Mouse (Mus musculus): ENCODE measurements at regions not wholly inside any gene's neighbourhood (a gene's known extent, or its start where the extent isn't known, plus 50 kb on each side); places are given as distances from the start of the nearest gene placed in this dataset.

DNA sequence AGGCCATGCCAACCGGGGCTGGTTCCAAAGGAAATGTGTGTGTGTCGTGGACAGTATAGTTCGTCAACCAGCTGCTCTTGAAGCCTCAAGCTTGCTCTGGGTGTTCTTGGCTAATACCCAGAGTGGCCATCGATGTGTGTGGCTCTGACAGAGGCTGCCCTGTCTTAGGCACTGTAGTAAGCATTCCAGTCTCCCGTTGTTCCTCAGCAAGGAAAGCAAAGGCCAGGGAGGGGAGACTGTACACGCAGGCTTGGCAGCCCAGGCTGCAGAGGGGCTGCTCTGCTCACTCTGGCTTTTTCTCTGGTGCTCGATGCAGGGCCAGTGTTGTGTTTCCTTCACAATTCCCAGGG lies 106.1 kb upstream of the Unc5b start:
- no peak for DNase-seq (ENCODE audit: low read depth, low spot score)

DNA sequence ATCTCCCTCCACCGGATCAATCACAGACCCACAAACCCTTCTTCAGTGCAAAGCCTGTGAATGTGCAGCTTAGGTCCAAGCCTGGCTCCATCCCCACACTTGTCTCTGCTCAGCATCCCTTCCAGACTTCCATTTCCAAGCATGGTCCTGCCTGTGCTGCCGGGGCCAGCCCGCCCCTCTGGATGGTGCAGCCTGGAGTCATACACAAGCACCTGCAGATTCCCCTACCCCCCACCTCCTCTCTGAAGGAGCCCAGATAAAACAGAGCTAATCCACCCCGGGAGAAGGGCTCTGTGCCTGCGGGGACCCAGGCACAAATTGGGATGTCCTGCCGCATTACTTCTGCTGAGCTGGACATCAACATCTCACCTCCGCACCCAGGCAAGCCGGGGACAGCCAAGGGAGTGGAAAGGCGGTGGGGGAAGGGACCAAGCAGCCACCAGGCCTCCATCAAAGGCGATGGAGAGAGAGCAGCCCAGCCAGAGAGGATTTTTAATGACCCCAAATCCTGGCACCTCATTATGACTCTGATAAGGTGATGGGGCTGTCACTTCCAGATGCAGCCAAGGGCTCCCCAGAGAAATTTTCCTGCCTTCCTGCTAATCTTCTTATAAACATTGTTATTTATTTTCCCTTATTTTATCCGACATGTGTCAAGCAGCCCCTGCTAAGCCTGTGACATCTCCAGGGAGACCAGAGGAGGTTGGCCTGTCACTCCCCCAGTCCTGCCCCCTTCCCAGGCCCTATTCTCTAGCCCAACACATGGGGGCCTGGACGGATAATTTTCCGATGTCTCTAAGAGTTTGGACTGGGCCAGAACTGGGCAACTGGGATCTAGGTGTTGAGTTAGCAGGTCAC lies 105.5 kb upstream of the Unc5b start:
- no peak for DNase-seq (ENCODE audit: low read depth, low spot score)

GRCm38 (mm10) chr10:60934297-60935286 lies 103.2 kb upstream of the Unc5b start:
- DNase-seq (ENCODE audit: low read depth, low spot score): no peak

DNA sequence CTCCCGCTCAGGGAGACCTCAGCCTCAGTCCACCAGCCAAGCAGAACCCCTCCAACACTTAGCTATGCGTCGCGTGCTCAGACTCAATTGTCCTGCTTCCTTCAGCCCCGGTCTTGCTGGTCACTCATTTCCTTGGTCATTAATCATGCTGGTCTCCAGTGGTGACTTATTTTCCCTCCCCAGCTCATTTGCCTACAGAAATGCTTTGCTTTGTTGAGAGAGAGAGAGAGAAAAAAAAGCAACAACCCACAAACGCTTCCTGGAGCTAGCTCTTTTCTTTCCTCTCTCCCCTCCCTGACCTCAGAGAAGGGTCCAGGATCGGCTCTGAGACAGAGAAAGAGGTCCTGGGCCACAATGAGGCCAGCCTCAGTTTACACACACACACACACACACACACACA lies 102.5 kb upstream of the Unc5b start:
- no peak for DNase-seq (ENCODE audit: low read depth, low spot score)

DNA sequence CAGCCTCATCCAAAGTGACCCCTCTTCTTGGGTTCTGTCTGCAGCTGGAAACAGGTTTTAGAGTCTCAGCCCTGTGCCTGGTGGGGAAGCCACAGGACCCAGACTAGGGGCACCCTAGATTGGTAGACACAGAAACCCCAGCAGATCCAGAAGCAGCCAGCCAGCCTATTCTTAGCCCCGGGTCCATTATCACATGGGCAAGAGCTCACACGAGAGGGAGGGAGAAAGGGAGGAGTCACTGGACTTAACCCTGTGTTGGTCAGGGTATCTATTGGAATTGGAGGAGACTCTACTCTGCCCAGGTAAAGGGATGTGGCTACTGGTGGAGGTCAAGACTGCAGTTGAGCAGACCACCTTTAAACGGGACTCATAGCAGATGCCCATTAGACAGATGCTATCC lies 101.5 kb upstream of the Unc5b start:
- no peak for DNase-seq (ENCODE audit: low read depth, low spot score)

DNA sequence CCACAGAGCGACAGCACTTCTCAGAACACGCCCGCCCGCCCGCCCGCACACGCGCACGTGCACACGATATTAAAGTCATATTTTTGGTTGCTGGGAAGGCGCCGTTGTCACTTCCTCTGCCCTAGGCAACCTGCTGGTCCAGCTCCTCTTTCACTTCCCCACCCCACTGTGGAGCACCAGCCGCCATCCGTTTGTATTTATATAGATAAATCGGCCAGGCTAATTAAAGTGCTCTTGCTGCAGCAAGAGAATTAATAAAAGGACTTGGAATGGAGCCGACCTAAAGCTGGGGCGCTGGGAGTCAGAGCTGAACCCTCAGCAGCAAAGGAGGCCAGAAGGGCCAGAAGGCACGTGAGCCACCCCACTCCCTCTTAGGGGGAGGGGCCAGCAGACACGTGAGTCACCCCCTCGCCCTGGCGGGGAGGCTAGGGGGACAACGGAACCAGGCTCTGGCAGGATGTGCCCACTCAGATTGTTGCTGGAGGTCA lies 100.6 kb upstream of the Unc5b start:
- DNase-seq (ENCODE audit: low read depth, low spot score): no peak

DNA sequence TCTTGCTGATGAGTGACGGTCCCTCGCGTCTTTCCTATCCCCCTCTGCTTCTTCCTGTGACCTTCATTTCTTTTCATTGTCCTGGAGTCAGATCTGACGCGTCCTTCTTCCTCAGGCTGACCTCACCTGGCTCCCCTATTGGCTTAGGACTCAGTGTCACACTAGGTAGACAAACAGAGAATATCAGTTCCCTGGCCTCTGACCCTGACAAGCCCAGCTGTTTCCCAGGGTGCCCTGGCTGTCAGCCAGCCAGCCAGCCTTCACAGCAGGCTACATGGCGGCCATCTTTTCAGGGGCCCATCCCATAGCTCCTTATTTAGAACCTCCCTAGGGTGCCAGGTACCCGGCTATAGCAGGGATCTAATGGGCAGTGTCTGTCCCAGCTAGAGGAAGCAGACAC lies 97.3 kb upstream of the Unc5b start:
- DNase-seq (ENCODE audit: low read depth, low spot score): no peak

GRCm38 (mm10) chr10:60928164-60928563 lies 96.8 kb upstream of the Unc5b start:
- no peak for DNase-seq (ENCODE audit: low read depth, low spot score)

- no peak for DNase-seq (ENCODE audit: low read depth, low spot score)
Observed at GRCm38 (mm10) chr10:60926632-60927031, 95.3 kb upstream of the Unc5b start.

- DNase-seq (ENCODE audit: low read depth, low spot score): no peak
Observed at GRCm38 (mm10) chr10:60925644-60926043, 94.3 kb upstream of the Unc5b start.

- DNase-seq (ENCODE audit: low read depth, low spot score): no peak
Observed at GRCm38 (mm10) chr10:60925198-60925597, 93.8 kb upstream of the Unc5b start.

DNA sequence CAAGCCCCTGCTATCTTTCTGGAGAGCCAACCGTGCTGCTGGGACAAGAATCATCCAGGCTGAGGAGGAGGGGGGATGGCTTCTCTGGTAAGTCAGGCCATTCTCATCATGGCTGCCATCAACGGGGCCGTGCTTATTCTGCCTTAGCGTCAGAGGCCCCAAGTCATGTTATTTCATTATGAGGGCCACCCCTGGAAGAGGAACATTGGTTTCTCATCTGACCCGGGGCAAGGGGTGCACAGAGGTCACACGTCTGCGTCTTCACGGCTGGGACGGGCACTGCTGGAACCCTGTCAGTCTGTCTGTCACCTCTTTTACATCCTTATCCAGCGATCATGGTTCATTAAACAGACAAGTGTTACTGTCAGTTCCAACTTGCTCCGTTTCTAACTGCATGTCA lies 92.4 kb upstream of the Unc5b start:
- DNase-seq (ENCODE audit: low read depth, low spot score): no peak

- no peak for DNase-seq (ENCODE audit: low read depth, low spot score)
Observed at GRCm38 (mm10) chr10:60920621-60921020, 89.2 kb upstream of the Unc5b start.

DNA sequence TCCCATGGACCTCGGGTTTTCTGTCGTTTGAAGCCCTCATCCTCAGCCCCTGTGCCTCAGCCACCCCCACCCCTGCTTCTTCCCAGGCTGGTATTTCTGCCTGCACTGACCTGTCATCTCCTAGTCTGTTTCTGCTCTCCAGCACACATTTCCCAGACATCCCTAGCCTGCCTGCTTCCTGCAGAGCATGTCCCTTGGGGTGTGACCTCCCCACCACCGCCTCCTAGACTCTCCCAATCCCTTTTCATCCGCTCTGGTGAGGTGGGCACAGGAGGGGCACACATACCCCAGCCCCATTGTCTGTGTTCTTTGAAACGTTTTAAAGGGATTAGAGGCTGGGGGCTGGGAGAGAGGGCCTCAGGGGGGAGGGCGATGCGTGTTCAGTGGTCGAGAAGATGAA lies 86.6 kb upstream of the Unc5b start:
- no peak for DNase-seq (ENCODE audit: low read depth, low spot score)

DNA sequence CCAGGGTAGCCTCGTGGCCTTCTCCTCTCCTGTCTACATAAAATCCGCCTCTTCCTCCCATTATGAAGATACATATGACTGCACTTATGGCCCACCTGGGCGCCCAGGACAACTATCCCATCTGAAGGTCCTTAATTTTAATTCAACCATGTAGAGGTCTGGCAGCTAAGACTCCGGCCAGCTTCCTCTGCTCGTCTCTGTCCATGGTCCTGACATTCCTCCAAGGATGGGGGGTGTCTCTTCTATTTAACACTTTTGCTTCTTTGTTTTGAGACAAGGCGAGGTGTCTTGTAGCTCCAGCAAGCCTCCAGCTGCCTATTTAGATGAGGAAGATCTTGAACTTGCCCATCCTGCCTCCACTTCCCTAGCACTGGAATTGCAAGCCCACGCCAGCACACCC lies 83.0 kb upstream of the Unc5b start:
- peak; percentile 60 for DNase-seq (ENCODE audit: low read depth, low spot score)

- no peak for DNase-seq (ENCODE audit: low read depth, low spot score)
Observed at GRCm38 (mm10) chr10:60913456-60913900, 82.1 kb upstream of the Unc5b start.

GRCm38 (mm10) chr10:60904351-60904750 lies 73.0 kb upstream of the Unc5b start:
- no peak for DNase-seq (ENCODE audit: low read depth, low spot score)

DNA sequence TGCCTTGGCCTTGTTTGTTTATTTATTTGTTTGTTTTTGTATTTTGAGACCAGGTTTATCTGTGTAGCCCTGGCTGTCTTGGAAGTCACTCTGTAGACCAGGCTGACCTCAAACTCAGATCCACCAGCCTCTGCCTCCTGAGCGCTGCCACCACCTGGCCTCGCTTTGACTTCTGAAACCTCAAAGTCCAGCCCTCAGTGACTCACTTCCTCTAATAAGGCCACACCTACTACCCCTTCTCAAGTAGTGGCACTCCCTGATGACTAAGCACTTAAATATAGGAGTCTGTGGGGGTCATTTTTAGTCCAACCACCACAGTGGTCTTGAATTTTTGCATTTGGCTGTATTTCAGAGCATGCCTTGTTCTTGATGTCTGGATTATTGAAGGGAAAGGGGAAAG lies 69.6 kb upstream of the Unc5b start:
- DNase-seq (ENCODE audit: low read depth, low spot score): no peak

DNA sequence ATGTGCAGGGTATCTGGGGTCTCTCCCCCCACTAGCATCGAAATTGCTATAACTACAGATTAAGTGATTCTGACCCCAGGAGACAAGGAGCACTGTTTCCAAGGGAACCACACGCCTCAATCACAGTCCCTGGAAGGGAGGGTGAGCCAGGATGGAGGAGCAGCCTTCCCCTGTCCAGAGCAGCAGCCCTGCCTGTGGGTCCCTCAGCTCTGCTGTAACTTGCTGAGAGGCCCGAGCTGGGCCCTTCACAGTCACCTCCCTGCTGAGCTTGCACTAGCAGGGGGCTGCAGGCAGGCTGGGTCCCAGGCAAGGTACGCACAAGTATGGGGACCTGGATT lies 62.4 kb upstream of the Unc5b start:
- no peak for DNase-seq (ENCODE audit: low read depth, low spot score)

GRCm38 (mm10) chr10:60893130-60893809 lies 61.9 kb upstream of the Unc5b start:
- DNase-seq (ENCODE audit: low read depth, low spot score): no peak

DNA sequence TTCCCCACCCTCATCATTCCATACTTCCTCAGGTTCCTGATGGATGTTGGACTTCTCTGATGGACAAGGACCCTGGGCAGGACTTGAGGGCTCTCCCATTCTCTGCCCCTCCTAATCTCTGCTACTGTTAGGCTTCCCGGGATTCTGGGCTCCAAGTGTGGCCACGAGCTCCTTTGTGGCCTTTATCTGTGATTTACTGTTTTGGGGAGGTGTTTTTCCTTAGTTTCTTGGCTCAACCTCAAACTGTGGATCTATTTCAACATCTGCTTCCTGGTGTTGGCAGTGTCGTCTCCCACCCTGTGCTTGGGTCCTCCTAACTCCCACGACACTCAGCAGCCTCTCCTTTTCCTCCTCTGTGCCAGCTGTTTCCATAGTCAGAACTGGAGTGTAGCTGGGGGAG lies 61.3 kb upstream of the Unc5b start:
- no peak for DNase-seq (ENCODE audit: low read depth, low spot score)

Data from embryo, embryonic 11.5 days (tissue).